Mouse (Mus musculus): ENCODE measurements at regions not wholly inside any gene's neighbourhood (a gene's known extent, or its start where the extent isn't known, plus 50 kb on each side); places are given as distances from the start of the nearest gene placed in this dataset.
A peak's percentile ranks its signal among the peaks of the same experiment; 100 is the strongest.
"Not testable (repeated sequence)": the region's sequence is repeated elsewhere in the genome, so short reads cannot be mapped to it uniquely, and the experiment has no call there.

GRCm38 (mm10) chr17:60966401-60966800 lies 1914.7 kb downstream of the Efna5 start:
- intact Hi-C loops (cut with DNase I) = no loop called here
- no peak for DNase-seq (ENCODE audit: low spot score in 2 of 2)

GRCm38 (mm10) chr17:60965660-60966059 lies 1915.5 kb downstream of the Efna5 start:
- DNase-seq (ENCODE audit: low spot score in 2 of 2) = no peak

GRCm38 (mm10) chr17:60951464-60951863 lies 1929.7 kb downstream of the Efna5 start:
- no peak for DNase-seq (ENCODE audit: low spot score in 2 of 2)
- intact Hi-C loops (cut with DNase I) = no loop called here

More at GRCm38 (mm10) chr17:60965660-60966059, 1915.5 kb downstream of the Efna5 start:
- intact Hi-C loops (cut with DNase I) = no loop called here

- DNase-seq (ENCODE audit: low spot score in 2 of 2) = no peak
- intact Hi-C loops (cut with DNase I) = no loop called here
These were observed 1924.8 kb upstream of the Nudt12 start for GRCm38 (mm10) chr17:60937754-60938508.

GRCm38 (mm10) chr17:60934223-60934622 lies 1921.1 kb upstream of the Nudt12 start:
- DNase-seq (ENCODE audit: low spot score in 2 of 2) = no peak
- intact Hi-C loops (cut with DNase I) = no loop called here

- peak in 1 of 2 experiments; percentile 7 for DNase-seq (ENCODE audit: low spot score in 2 of 2)
- intact Hi-C loops (cut with DNase I) = no loop called here
These were observed 1912.7 kb upstream of the Nudt12 start for GRCm38 (mm10) chr17:60925822-60926383.

- intact Hi-C loops (cut with DNase I); DNase-seq (ENCODE audit: low spot score in 2 of 2): not testable (repeated sequence)
These were observed 1869.5 kb upstream of the Nudt12 start for GRCm38 (mm10) chr17:60882721-60883120.

- intact Hi-C loops (cut with DNase I) = no loop called here
- no peak for DNase-seq (ENCODE audit: low spot score in 2 of 2)
These were observed 1844.3 kb upstream of the Nudt12 start for GRCm38 (mm10) chr17:60857445-60857844.

GRCm38 (mm10) chr17:60854659-60855058 lies 1841.5 kb upstream of the Nudt12 start:
- intact Hi-C loops (cut with DNase I) = no loop called here
- no peak for DNase-seq (ENCODE audit: low spot score in 2 of 2)

GRCm38 (mm10) chr17:60838794-60839193 lies 1825.6 kb upstream of the Nudt12 start:
- DNase-seq (ENCODE audit: low spot score in 2 of 2); intact Hi-C loops (cut with DNase I): not testable (repeated sequence)

GRCm38 (mm10) chr17:60832531-60832930 lies 1819.4 kb upstream of the Nudt12 start:
- intact Hi-C loops (cut with DNase I) = no loop called here
- no peak for DNase-seq (ENCODE audit: low spot score in 2 of 2)

- intact Hi-C loops (cut with DNase I) = no loop called here
- DNase-seq (ENCODE audit: low spot score in 2 of 2) = no peak
These were observed 1817.3 kb upstream of the Nudt12 start for GRCm38 (mm10) chr17:60830498-60830897.

- DNase-seq (ENCODE audit: low spot score in 2 of 2) = no peak
- intact Hi-C loops (cut with DNase I) = no loop called here
These were observed 1791.7 kb upstream of the Nudt12 start for GRCm38 (mm10) chr17:60804715-60805449.

- intact Hi-C loops (cut with DNase I) = no loop called here
- DNase-seq (ENCODE audit: low spot score in 2 of 2) = no peak
These were observed 1749.1 kb upstream of the Nudt12 start for GRCm38 (mm10) chr17:60762270-60762669.

GRCm38 (mm10) chr17:60761100-60761499 lies 1747.9 kb upstream of the Nudt12 start:
- intact Hi-C loops (cut with DNase I) = no loop called here
- no peak for DNase-seq (ENCODE audit: low spot score in 2 of 2)

- intact Hi-C loops (cut with DNase I) = no loop called here
These were observed 1729.7 kb upstream of the Nudt12 start for GRCm38 (mm10) chr17:60742856-60743255.

GRCm38 (mm10) chr17:60738211-60738610 lies 1725.0 kb upstream of the Nudt12 start:
- no peak for DNase-seq (ENCODE audit: low spot score in 2 of 2)
- intact Hi-C loops (cut with DNase I) = no loop called here

More at GRCm38 (mm10) chr17:60742856-60743255, 1729.7 kb upstream of the Nudt12 start:
- DNase-seq (ENCODE audit: low spot score in 2 of 2) = no peak

GRCm38 (mm10) chr17:60720138-60720537 lies 1707.0 kb upstream of the Nudt12 start:
- intact Hi-C loops (cut with DNase I) = no loop called here
- no peak for DNase-seq (ENCODE audit: low spot score in 2 of 2)

GRCm38 (mm10) chr17:60717931-60718621 lies 1704.9 kb upstream of the Nudt12 start:
- intact Hi-C loops (cut with DNase I) = no loop called here
- DNase-seq (ENCODE audit: low spot score in 2 of 2) = no peak

GRCm38 (mm10) chr17:60717494-60717893 lies 1704.3 kb upstream of the Nudt12 start:
- intact Hi-C loops (cut with DNase I) = no loop called here
- DNase-seq (ENCODE audit: low spot score in 2 of 2) = no peak

All from left cerebral cortex, postnatal 36 days (tissue).